Mouse (Mus musculus) liver, embryonic 16.5 days (tissue): ENCODE data around the gene Cir1. TPM values are rescaled to one million over a fixed set of nuclear protein-coding genes. Genes with fewer than 3 reads are reported as not detected.

Experiments used
- ATAC-seq: fragments of 200-750 bp; cut with Nextera tagmentation; 2 replicates; pipeline ENCODE4 v1.8.0; 2017; ENCODE audit warnings: low read depth, mild to moderate bottlenecking, moderate number of reproducible peaks, moderate library complexity
- H3K27ac ChIP-seq: fragments of 300-500 bp; sonication (generic); 2 replicates; pipeline ENCODE4 v1.5.1; 2014; ENCODE audit warnings: mild to moderate bottlenecking, low read length
- H3K27me3 ChIP-seq: fragments of 300-500 bp; sonication (generic); 2 replicates; pipeline ENCODE4 v1.6.1; 2014; ENCODE audit warnings: low read depth, low read length, mixed read lengths; ENCODE audit not compliant: control insufficient read depth, insufficient read depth
- H3K36me3 ChIP-seq: fragments of 300-500 bp; sonication (generic); 2 replicates; pipeline ENCODE4 v1.6.1; 2014; ENCODE audit warnings: mild to moderate bottlenecking; ENCODE audit not compliant: control insufficient read depth, insufficient read depth
- H3K4me1 ChIP-seq: fragments of 300-500 bp; sonication (generic); 2 replicates; pipeline ENCODE4 v1.6.1; 2014; ENCODE audit warnings: low read depth, low read length, mixed read lengths; ENCODE audit not compliant: control insufficient read depth
- H3K4me2 ChIP-seq: fragments of 300-500 bp; sonication (generic); 2 replicates; pipeline ENCODE4 v1.6.1; 2014; ENCODE audit warnings: low read depth, low read length, mixed read lengths
- H3K4me3 ChIP-seq: fragments of 300-500 bp; sonication (generic); 2 replicates; pipeline ENCODE4 v1.5.1; 2014; ENCODE audit warnings: low read depth, mild to moderate bottlenecking, low read length
- H3K9ac ChIP-seq: fragments of 300-500 bp; sonication (generic); 2 replicates; pipeline ENCODE4 v1.6.1; 2014; ENCODE audit warnings: low read depth, low read length
- H3K9me3 ChIP-seq: fragments of 300-500 bp; sonication (generic); replicated peaks from 2 replicates; pipeline ENCODE4 v1.6.1; 2016; ENCODE audit warnings: low read length; ENCODE audit not compliant: control insufficient read depth
- WGBS: fragments of 180-500 bp; shearing (Covaris S2); extraction: QIAGEN DNeasy Blood & Tissue Kit; methylation state at CpG from one replicate; pipeline ENCODE4 v1.1.7; 2014; ENCODE audit not compliant: insufficient replicate concordance; 5-methylcytosine and 5-hydroxymethylcytosine counted together
- polyA plus RNA-seq: library from polyadenylated mRNA; unstranded; fragments of >200 nt; fragmentation: Nextera tagmentation; extraction: Ambion mirVana; gene quantifications from 2 replicates; pipeline ENCODE4 v1.2.1, GENCODE M21; 2015

Gene Cir1
- polyA plus RNA-seq, result 20.3 and 21.9 TPM in 2 replicates

- Histone ChIP-seq H3K4me2 (peak within 1 kb of the TSS; percentile 71), H3K27me3 (no peaks in the 10 kb centered on the region), H3K36me3 (peaks cover 25% of the 10 kb centered on the region), H3K9me3 (no peaks in the 10 kb centered on the region), H3K27ac (peak within 1 kb of the TSS; percentile 93), H3K4me1 (peaks cover 14% of the 10 kb centered on the region), H3K4me3 (peak within 1 kb of the TSS; percentile 94), H3K9ac (peak within 1 kb of the TSS; percentile 92)
- WGBS, result under 1% methylated on average over 64 of the region's 64 CpGs
- ATAC-seq, result peak; percentile 93
Measured at GRCm38 (mm10) chr2:73312152-73313116, at the start of gene Cir1, which contains the start of gene Scrn3. Cir1 (minus strand) TSS chr2:73312701. Scrn3 (plus strand) TSS chr2:73312601.

- H3K9me3 ChIP-seq, result no peaks in the 10 kb centered on the region
- H3K4me2 ChIP-seq, result peak overlapping the region; percentile 26; the same call in 1 of the 2 replicates
- WGBS, result 54% methylated on average over 2 of the region's 2 CpGs
- ATAC-seq, result peak; percentile 40
- no peaks in the 10 kb centered on the region for H3K36me3 ChIP-seq
- H3K4me1 ChIP-seq, result peaks cover 22% of the 10 kb centered on the region
- no peaks in the 10 kb centered on the region for H3K27me3 ChIP-seq
- no peak overlapping the region for H3K4me3 ChIP-seq
- peak overlapping the region; percentile 96 for H3K27ac ChIP-seq
- peak overlapping the region; percentile 37; the same call in 1 of the 2 replicates for H3K9ac ChIP-seq
Measured at GRCm38 (mm10) chr2:73360536-73360935, 48.0 kb upstream of the Cir1 start.

- H3K27ac ChIP-seq, result peak overlapping the region; percentile 96
- no peaks in the 10 kb centered on the region for H3K27me3 ChIP-seq
- H3K9ac ChIP-seq, result peak overlapping the region; percentile 63
- H3K4me3 ChIP-seq, result peak overlapping the region; percentile 20; the same call in 1 of the 2 replicates
- peaks cover 22% of the 10 kb centered on the region for H3K4me1 ChIP-seq
- H3K36me3 ChIP-seq, result no peaks in the 10 kb centered on the region
- no peaks in the 10 kb centered on the region for H3K9me3 ChIP-seq
- ATAC-seq, result peak; percentile 100
- WGBS, result 47% methylated on average over 5 of the region's 5 CpGs
- H3K4me2 ChIP-seq, result peak overlapping the region; percentile 64
Measured at GRCm38 (mm10) chr2:73359941-73360340, 47.4 kb upstream of the Cir1 start.

- Histone ChIP-seq H3K4me1 (peaks cover 22% of the 10 kb centered on the region), H3K9me3 (no peaks in the 10 kb centered on the region), H3K36me3 (no peaks in the 10 kb centered on the region), H3K4me2 (no peak overlapping the region), H3K4me3 (no peak overlapping the region), H3K27me3 (no peaks in the 10 kb centered on the region), H3K9ac (no peak overlapping the region), H3K27ac (no peak overlapping the region)
- WGBS, result 86% methylated on average over 18 of the region's 18 CpGs
- ATAC-seq, result no peak
Measured at GRCm38 (mm10) chr2:73357004-73357403, 44.5 kb upstream of the Cir1 start.

- no peak overlapping the region for H3K4me2 ChIP-seq
- H3K27me3 ChIP-seq, result no peaks in the 10 kb centered on the region
- no peak for ATAC-seq
- H3K9ac ChIP-seq, result no peak overlapping the region
- H3K4me1 ChIP-seq, result no peaks in the 10 kb centered on the region
- no peaks in the 10 kb centered on the region for H3K36me3 ChIP-seq
- no peaks in the 10 kb centered on the region for H3K9me3 ChIP-seq
- no peak overlapping the region for H3K4me3 ChIP-seq
- H3K27ac ChIP-seq, result no peak overlapping the region
- 62% methylated on average over 7 of the region's 7 CpGs for WGBS
Measured at GRCm38 (mm10) chr2:73351927-73352374, 39.5 kb upstream of the Cir1 start.

GRCm38 (mm10) chr2:73351496-73351895 is 39.0 kb upstream of the Cir1 start:
- no peak overlapping the region for H3K27ac ChIP-seq
- WGBS, result 71% methylated on average over 5 of the region's 5 CpGs

GRCm38 (mm10) chr2:73348221-73348620 is 35.7 kb upstream of the Cir1 start:
- ATAC-seq, result no peak
- no peaks in the 10 kb centered on the region for H3K36me3 ChIP-seq
- 87% methylated on average over 6 of the region's 6 CpGs for WGBS
- no peak overlapping the region for H3K4me2 ChIP-seq
- H3K9ac ChIP-seq, result no peak overlapping the region
- H3K4me3 ChIP-seq, result no peak overlapping the region
- H3K27me3 ChIP-seq, result no peaks in the 10 kb centered on the region
- no peak overlapping the region for H3K27ac ChIP-seq
- H3K9me3 ChIP-seq, result no peaks in the 10 kb centered on the region
- no peaks in the 10 kb centered on the region for H3K4me1 ChIP-seq

More at GRCm38 (mm10) chr2:73351496-73351895, 39.0 kb upstream of the Cir1 start:
- no peaks in the 10 kb centered on the region for H3K27me3 ChIP-seq
- H3K36me3 ChIP-seq, result no peaks in the 10 kb centered on the region
- H3K9ac ChIP-seq, result no peak overlapping the region
- no peaks in the 10 kb centered on the region for H3K4me1 ChIP-seq
- H3K9me3 ChIP-seq, result no peaks in the 10 kb centered on the region
- no peak overlapping the region for H3K4me2 ChIP-seq
- H3K4me3 ChIP-seq, result no peak overlapping the region
- ATAC-seq, result no peak

GRCm38 (mm10) chr2:73347766-73348165 is 35.3 kb upstream of the Cir1 start:
- H3K4me2 ChIP-seq, result no peak overlapping the region
- H3K4me1 ChIP-seq, result no peaks in the 10 kb centered on the region
- no peak overlapping the region for H3K9ac ChIP-seq
- H3K27ac ChIP-seq, result no peak overlapping the region
- no peaks in the 10 kb centered on the region for H3K27me3 ChIP-seq
- 86% methylated on average over 9 of the region's 9 CpGs for WGBS
- H3K9me3 ChIP-seq, result no peaks in the 10 kb centered on the region
- no peak for ATAC-seq
- no peak overlapping the region for H3K4me3 ChIP-seq
- H3K36me3 ChIP-seq, result no peaks in the 10 kb centered on the region

- H3K4me1 ChIP-seq, result no peaks in the 10 kb centered on the region
- ATAC-seq, result no peak
- H3K9ac ChIP-seq, result no peak overlapping the region
- no peak overlapping the region for H3K27ac ChIP-seq
- WGBS, result 74% methylated on average over 6 of the region's 6 CpGs
- no peaks in the 10 kb centered on the region for H3K36me3 ChIP-seq
- H3K4me3 ChIP-seq, result no peak overlapping the region
- no peak overlapping the region for H3K4me2 ChIP-seq
- no peaks in the 10 kb centered on the region for H3K9me3 ChIP-seq
- no peaks in the 10 kb centered on the region for H3K27me3 ChIP-seq
Measured at GRCm38 (mm10) chr2:73347136-73347535, 34.6 kb upstream of the Cir1 start.
